Mouse (Mus musculus) Patski (cell line): Measurements from ENCODE around the gene Shbg. TPM values are rescaled to one million over a fixed set of nuclear protein-coding genes. Genes with fewer than 3 reads are reported as not detected.

Source experiments
- ATAC-seq: fragments of 100-300 bp; one replicate; pipeline ENCODE4 v1.8.0; 2021
- CTCF ChIA-PET: fragments of 350-600 bp; sonication (Branson Sonifier 250); formaldehyde crosslinking; loops from one replicate; lab custom pipeline; 2022; ENCODE audit warnings: inconsistent platforms; lab: Charles Lee
- POLR2A ChIA-PET: fragments of 350-600 bp; sonication (Branson Sonifier 250); formaldehyde crosslinking; loops from one replicate; lab custom pipeline; 2022; ENCODE audit warnings: antibody characterized with exemption, inconsistent platforms; lab: Charles Lee
- DNase-seq: peaks from one replicate; pipeline ENCODE4 v3.0.0-alpha.2; 2011; ENCODE audit warnings: low read depth, low spot score
- H3K27me3 ChIP-seq: fragments of 371-371 bp; one replicate; pipeline ENCODE4 v1.5.1; 2021
- CTCF ChIP-seq: fragments of 100-300 bp; IDR thresholded peaks from one replicate; pipeline ENCODE4 v1.5.1; 2021
- in situ Hi-C: fragments of 300-500 bp; cut with MboI; formaldehyde crosslinking; loops from 3 replicates; pipeline ENCODE4 v1.11.1; 2018; ENCODE audit warnings: low pct_unique_long_range_greater_than_20kb, mixed read lengths
- polyA plus RNA-seq: library from polyadenylated mRNA; unstranded; gene quantifications from one replicate; pipeline ENCODE4 v1.2.3, GENCODE M21; 2021

Gene Shbg
- polyA plus RNA-seq, 1 experiment from 2014 or later, result not detected

GRCm38 (mm10) chr11:69657462-69657881 is 39.8 kb upstream of the Shbg start:
- DNase-seq (no peak), ATAC-seq (no peak)
- H3K27me3 ChIP-seq, result no peaks in the 10 kb centered on the region
- ChIA-PET CTCF (interaction anchor here (0.7 to 3.1 kb wide), 3 partner anchors 16 to 57 kb away, joined by 3 to 20 read pairs (median 3); partner anchors contain the start of gene Fxr2), POLR2A (interaction anchor here (1.2 kb wide), 1 partner anchor 29 kb away, joined by 3 read pairs; no protein-coding TSS in a partner anchor)
- no peak for TF ChIP-seq CTCF
- in situ Hi-C loops, result loop anchor here (5.0 kb wide), 1 partner anchor 90 kb away; no protein-coding TSS in a partner anchor

- ATAC-seq, result no peak
Observed at GRCm38 (mm10) chr11:69656617-69657461, 39.1 kb upstream of the Shbg start.

GRCm38 (mm10) chr11:69656065-69656455 is 38.4 kb upstream of the Shbg start:
- no peak for DNase-seq
- CTCF ChIA-PET, result interaction anchor here (1.4 to 3.1 kb wide), 3 partner anchors 13 to 109 kb away, joined by 4 to 20 read pairs (median 6); partner anchors contain the start of gene Fxr2
- POLR2A ChIA-PET, result interaction anchor here (1.2 kb wide), 1 partner anchor 28 kb away, joined by 3 read pairs; no protein-coding TSS in a partner anchor
- in situ Hi-C loops, result loop anchor here (5.0 kb wide), 1 partner anchor 89 kb away; no protein-coding TSS in a partner anchor
- H3K27me3 ChIP-seq, result no peaks in the 10 kb centered on the region
- TF ChIP-seq CTCF, result no peak
- ATAC-seq, result no peak

More at GRCm38 (mm10) chr11:69656617-69657461, 39.1 kb upstream of the Shbg start:
- H3K27me3 ChIP-seq, result no peaks in the 10 kb centered on the region
- CTCF ChIA-PET, result interaction anchor here (0.7 to 3.1 kb wide), 5 partner anchors 12 to 110 kb away, joined by 3 to 20 read pairs (median 4); partner anchors contain the start of gene Fxr2
- DNase-seq, result no peak
- peak; percentile 88 for TF ChIP-seq CTCF
- in situ Hi-C loops, result loop anchor here (5.0 kb wide), 1 partner anchor 90 kb away; no protein-coding TSS in a partner anchor
- POLR2A ChIA-PET, result interaction anchor here (1.2 kb wide), 1 partner anchor 28 kb away, joined by 3 read pairs; no protein-coding TSS in a partner anchor

GRCm38 (mm10) chr11:69655264-69656064 is 37.8 kb upstream of the Shbg start, which contains the start of gene Sox15:
Gene Sox15, plus strand, starts transcription at chr11:69655314.
- peak; percentile 14 for ATAC-seq

GRCm38 (mm10) chr11:69654760-69655159 is 37.1 kb upstream of the Shbg start:
- ChIA-PET CTCF (interaction anchor here (3.1 kb wide), 1 partner anchor 21 kb away, joined by 20 read pairs; the partner anchor contains the start of gene Fxr2), POLR2A (interaction anchor here (1.4 kb wide), 1 partner anchor 14 kb away, joined by 4 read pairs; no protein-coding TSS in a partner anchor)
- ATAC-seq (no peak), DNase-seq (no peak)
- no peaks in the 10 kb centered on the region for H3K27me3 ChIP-seq
- TF ChIP-seq CTCF, result no peak
- in situ Hi-C loops, result loop anchor here (5.0 kb wide), 1 partner anchor 87 kb away; no protein-coding TSS in a partner anchor

More at GRCm38 (mm10) chr11:69655264-69656064, 37.8 kb upstream of the Shbg start, which contains the start of gene Sox15:
- TF ChIP-seq CTCF, result peak; percentile 94
- in situ Hi-C loops, result loop anchor here (5.0 kb wide), 1 partner anchor 88 kb away; no protein-coding TSS in a partner anchor
- POLR2A ChIA-PET, result no interaction called here
- no peaks in the 10 kb centered on the region for H3K27me3 ChIP-seq
- CTCF ChIA-PET, result interaction anchor here (1.4 to 3.1 kb wide), 3 partner anchors 13 to 108 kb away, joined by 4 to 20 read pairs (median 6); partner anchors contain the start of gene Fxr2
- no peak for DNase-seq

- no peak for DNase-seq
- no peak for TF ChIP-seq CTCF
- in situ Hi-C loops, result no loop called here
- ATAC-seq, result no peak
- CTCF ChIA-PET, result interaction anchor here (1.0 to 1.1 kb wide), 2 partner anchors 10 to 56 kb away, joined by 3 to 5 read pairs; no protein-coding TSS in a partner anchor
- POLR2A ChIA-PET, result interaction anchor here (1.4 to 1.8 kb wide), 2 partner anchors 13 to 20 kb away, joined by 4 read pairs; no protein-coding TSS in a partner anchor
- no peaks in the 10 kb centered on the region for H3K27me3 ChIP-seq
Observed at GRCm38 (mm10) chr11:69653399-69653798, 35.7 kb upstream of the Shbg start.

DNA sequence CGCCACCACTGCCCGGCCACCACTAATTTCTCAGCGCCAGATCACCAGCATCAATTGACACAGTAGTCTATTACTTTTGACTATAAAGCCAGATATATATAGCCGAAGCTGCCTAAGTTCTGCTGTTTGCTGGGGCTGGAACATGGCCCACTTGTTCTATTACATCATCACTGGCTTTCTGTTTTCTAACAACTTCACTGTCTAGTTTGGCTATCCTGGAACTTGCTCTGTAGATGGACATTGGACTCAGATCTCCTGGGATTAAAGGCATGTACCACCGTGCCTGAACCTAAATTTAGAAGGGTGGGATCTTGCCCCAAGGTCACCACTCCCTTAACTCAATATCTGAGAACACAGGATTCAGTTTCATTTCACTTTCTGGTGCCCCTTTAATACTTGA is 28.2 kb upstream of the Shbg start:
- no peak for ATAC-seq
- no peaks in the 10 kb centered on the region for H3K27me3 ChIP-seq
- in situ Hi-C loops, result no loop called here
- POLR2A ChIA-PET, result no interaction called here
- TF ChIP-seq CTCF, result no peak
- DNase-seq, result no peak
- CTCF ChIA-PET, result no interaction called here

DNA sequence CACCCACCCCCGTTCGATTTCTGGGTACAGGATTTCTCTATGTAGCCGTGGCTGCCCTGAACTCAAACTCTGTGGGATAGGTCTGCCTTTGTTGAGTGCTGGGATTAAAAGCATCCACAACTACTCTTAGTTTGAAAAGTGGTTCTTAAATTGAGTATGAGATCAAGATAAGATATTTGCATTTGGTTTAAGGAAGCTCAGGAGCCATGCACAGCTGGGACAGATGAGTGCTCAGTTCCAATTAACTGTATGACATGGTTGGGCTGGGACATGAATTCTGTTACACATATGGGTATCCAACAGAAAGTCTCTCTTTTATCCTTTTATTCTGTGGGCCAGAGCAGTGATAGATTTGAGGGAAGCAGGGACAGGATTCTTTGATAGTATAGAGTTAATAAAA is 17.8 kb upstream of the Shbg start:
- in situ Hi-C loops, result no loop called here
- DNase-seq (no peak), ATAC-seq (no peak)
- no peak for TF ChIP-seq CTCF
- CTCF ChIA-PET, result interaction anchor here (3.8 kb wide), 1 partner anchor 21 kb away, joined by 20 read pairs; the partner anchor contains the start of gene Sox15
- POLR2A ChIA-PET, result no interaction called here
- no peaks in the 10 kb centered on the region for H3K27me3 ChIP-seq

GRCm38 (mm10) chr11:69633128-69633866 is 15.6 kb upstream of the Shbg start:
- ChIA-PET POLR2A (interaction anchor here (1.0 kb wide), 1 partner anchor 20 kb away, joined by 4 read pairs; no protein-coding TSS in a partner anchor), CTCF (interaction anchor here (1.1 to 3.8 kb wide), 3 partner anchors 9 to 27 kb away, joined by 3 to 20 read pairs (median 3); partner anchors contain the start of gene Sox15)
- no peak for TF ChIP-seq CTCF
- in situ Hi-C loops, result no loop called here
- peak; percentile 34 for ATAC-seq
- no peaks in the 10 kb centered on the region for H3K27me3 ChIP-seq
- no peak for DNase-seq
